Mouse (Mus musculus) embryo, embryonic 9.5 days (tissue): ENCODE results near the gene Plekhb1.
A peak's percentile ranks its signal among the peaks of the same experiment; 100 is the strongest.

ENCODE experiments used
- DNase-seq: peaks from one replicate; pipeline ENCODE4 v3.0.0-alpha.2; 2017; ENCODE audit errors: extremely low spot score

Gene Plekhb1

GRCm38 (mm10) chr7:100662231-100662630, at the start of gene Plekhb1:
Gene Plekhb1, minus strand, starts transcription at chr7:100662414.
- no peak for DNase-seq

GRCm38 (mm10) chr7:100706883-100707480, 44.8 kb upstream of the Plekhb1 start:
- DNase-seq: no peak

- DNase-seq: peak; percentile 98
Measured at GRCm38 (mm10) chr7:100706143-100706841, 44.1 kb upstream of the Plekhb1 start, which contains the start of gene Fam168a. Gene Fam168a, plus strand, starts transcription at chr7:100706635.

- no peak for DNase-seq
Measured at GRCm38 (mm10) chr7:100699771-100700770, 37.9 kb upstream of the Plekhb1 start.

GRCm38 (mm10) chr7:100693199-100693598, 31.0 kb upstream of the Plekhb1 start:
- no peak for DNase-seq

GRCm38 (mm10) chr7:100688471-100688870, 26.3 kb upstream of the Plekhb1 start:
- DNase-seq: no peak

GRCm38 (mm10) chr7:100685061-100686030, 23.1 kb upstream of the Plekhb1 start:
- DNase-seq: peak; percentile 75

GRCm38 (mm10) chr7:100684538-100684937, 22.3 kb upstream of the Plekhb1 start:
- peak; percentile 65 for DNase-seq

GRCm38 (mm10) chr7:100684081-100684480, 21.9 kb upstream of the Plekhb1 start:
- DNase-seq: no peak

- DNase-seq: no peak
Measured at GRCm38 (mm10) chr7:100683241-100683640, 21.0 kb upstream of the Plekhb1 start.

GRCm38 (mm10) chr7:100681132-100681531, 18.9 kb upstream of the Plekhb1 start:
- no peak for DNase-seq

GRCm38 (mm10) chr7:100678948-100679880, 17.0 kb upstream of the Plekhb1 start:
- DNase-seq: no peak

- no peak for DNase-seq
Measured at GRCm38 (mm10) chr7:100678052-100678451, 15.8 kb upstream of the Plekhb1 start.

GRCm38 (mm10) chr7:100674941-100675340, 12.7 kb upstream of the Plekhb1 start:
- DNase-seq: no peak

GRCm38 (mm10) chr7:100673452-100673851, 11.2 kb upstream of the Plekhb1 start:
- no peak for DNase-seq

GRCm38 (mm10) chr7:100670646-100671045, 8.4 kb upstream of the Plekhb1 start:
- no peak for DNase-seq

- no peak for DNase-seq
Measured at GRCm38 (mm10) chr7:100663729-100664304, 1.6 kb upstream of the Plekhb1 start.

GRCm38 (mm10) chr7:100663190-100663589, 976 bp upstream of the Plekhb1 start:
- DNase-seq: peak; percentile 90

GRCm38 (mm10) chr7:100661264-100661663, 950 bp downstream of the Plekhb1 start:
- no peak for DNase-seq
